Mouse (Mus musculus): ENCODE data around the gene Ppard.
"Not testable (repeated sequence)": the region's sequence is repeated elsewhere in the genome, so short reads cannot be mapped to it uniquely, and the experiment has no call there.

The Ppard gene

GRCm38 (mm10) chr17:28315611-28316160 is 83.2 kb downstream of the Ppard start:
- no peak for DNase-seq (ENCODE audit: low spot score)

- no peak for DNase-seq (ENCODE audit: low spot score)
Measured at GRCm38 (mm10) chr17:28316476-28316875, 84.0 kb downstream of the Ppard start.

GRCm38 (mm10) chr17:28317091-28317490 is 84.6 kb downstream of the Ppard start:
- DNase-seq (ENCODE audit: low spot score), result no peak

GRCm38 (mm10) chr17:28317725-28318124 is 85.2 kb downstream of the Ppard start:
- no peak for DNase-seq (ENCODE audit: low spot score)

- no peak for DNase-seq (ENCODE audit: low spot score)
Measured at GRCm38 (mm10) chr17:28321700-28322099, 89.2 kb downstream of the Ppard start.

GRCm38 (mm10) chr17:28323786-28324185 is 91.3 kb downstream of the Ppard start:
- DNase-seq (ENCODE audit: low spot score), result no peak

GRCm38 (mm10) chr17:28324416-28324815 is 91.9 kb downstream of the Ppard start:
- not testable (repeated sequence) for DNase-seq (ENCODE audit: low spot score)

- DNase-seq (ENCODE audit: low spot score), result no peak
Measured at GRCm38 (mm10) chr17:28325751-28326150, 93.3 kb downstream of the Ppard start.

- DNase-seq (ENCODE audit: low spot score), result no peak
Measured at GRCm38 (mm10) chr17:28326951-28327350, 94.5 kb downstream of the Ppard start.

GRCm38 (mm10) chr17:28327673-28328325 is 95.3 kb downstream of the Ppard start:
- no peak for DNase-seq (ENCODE audit: low spot score)

- peak; percentile 96 for DNase-seq (ENCODE audit: low spot score)
Measured at GRCm38 (mm10) chr17:28328366-28328928, 95.9 kb downstream of the Ppard start, which contains the start of gene Rpl10a. Gene Rpl10a (plus strand): TSS chr17:28328471.

- no peak for DNase-seq (ENCODE audit: low spot score)
Measured at GRCm38 (mm10) chr17:28328946-28329345, 96.4 kb downstream of the Ppard start.

GRCm38 (mm10) chr17:28329503-28330231 is 97.2 kb downstream of the Ppard start:
- no peak for DNase-seq (ENCODE audit: low spot score)

- DNase-seq (ENCODE audit: low spot score), result no peak
Measured at GRCm38 (mm10) chr17:28330232-28330546, 97.7 kb downstream of the Ppard start.

- DNase-seq (ENCODE audit: low spot score), result not testable (repeated sequence)
Measured at GRCm38 (mm10) chr17:28330590-28330989, 98.1 kb downstream of the Ppard start.

- no peak for DNase-seq (ENCODE audit: low spot score)
Measured at GRCm38 (mm10) chr17:28331241-28332112, 99.0 kb downstream of the Ppard start.

- DNase-seq (ENCODE audit: low spot score), result no peak
Measured at GRCm38 (mm10) chr17:28332113-28332914, 99.8 kb downstream of the Ppard start.

GRCm38 (mm10) chr17:28332915-28333546 is 100.5 kb downstream of the Ppard start:
- no peak for DNase-seq (ENCODE audit: low spot score)

GRCm38 (mm10) chr17:28335267-28335666 is 102.8 kb downstream of the Ppard start:
- no peak for DNase-seq (ENCODE audit: low spot score)

GRCm38 (mm10) chr17:28337547-28337946 is 105.0 kb downstream of the Ppard start:
- DNase-seq (ENCODE audit: low spot score), result no peak

GRCm38 (mm10) chr17:28340578-28340977 is 108.1 kb downstream of the Ppard start:
- no peak for DNase-seq (ENCODE audit: low spot score)
